Mouse (Mus musculus) liver, embryonic 15.5 days (tissue): ENCODE data around the gene Dnajc15. TPM values are rescaled to one million over a fixed set of nuclear protein-coding genes. Genes with fewer than 3 reads are reported as not detected.
"Not testable (repeated sequence)": the region's sequence is repeated elsewhere in the genome, so short reads cannot be mapped to it uniquely, and the experiment has no call there.

Source experiments
- ATAC-seq: fragments of 200-750 bp; cut with Nextera tagmentation; 2 replicates; pipeline ENCODE4 v1.8.0; 2017; ENCODE audit warnings: moderate number of reproducible peaks, mild to moderate bottlenecking, moderate library complexity; ENCODE audit not compliant: insufficient read depth
- H3K27ac ChIP-seq: fragments of 300-500 bp; sonication (generic); replicated peaks from 2 replicates; pipeline ENCODE4 v1.5.1; 2015; ENCODE audit warnings: mild to moderate bottlenecking, inconsistent platforms
- H3K27me3 ChIP-seq: fragments of 300-500 bp; sonication (generic); 2 replicates; pipeline ENCODE4 v1.6.1; 2015; ENCODE audit warnings: mild to moderate bottlenecking, inconsistent platforms
- H3K36me3 ChIP-seq: fragments of 300-500 bp; sonication (generic); replicated peaks from 2 replicates; pipeline ENCODE4 v1.6.1; 2015; ENCODE audit warnings: moderate library complexity, mild to moderate bottlenecking, inconsistent platforms
- H3K4me1 ChIP-seq: fragments of 300-500 bp; sonication (generic); replicated peaks from 2 replicates; pipeline ENCODE4 v1.6.1; 2015; ENCODE audit warnings: inconsistent platforms
- H3K4me2 ChIP-seq: fragments of 300-500 bp; sonication (generic); 2 replicates; pipeline ENCODE4 v1.6.1; 2015; ENCODE audit warnings: moderate library complexity, mild to moderate bottlenecking, inconsistent platforms
- H3K4me3 ChIP-seq: fragments of 300-500 bp; sonication (generic); replicated peaks from 2 replicates; pipeline ENCODE4 v1.5.1; 2015; ENCODE audit warnings: mild to moderate bottlenecking, inconsistent platforms
- H3K9ac ChIP-seq: fragments of 300-500 bp; sonication (generic); 2 replicates; pipeline ENCODE4 v1.6.1; 2015; ENCODE audit warnings: moderate library complexity, mild to moderate bottlenecking, inconsistent platforms
- H3K9me3 ChIP-seq: fragments of 300-500 bp; sonication (generic); replicated peaks from 2 replicates; pipeline ENCODE4 v1.6.1; 2016; ENCODE audit warnings: inconsistent platforms
- WGBS: fragments of 180-500 bp; shearing (Covaris S2); methylation state at CpG from one replicate; pipeline ENCODE4 v1.1.7; 2015; ENCODE audit warnings: mixed read lengths; ENCODE audit not compliant: insufficient replicate concordance; 5-methylcytosine and 5-hydroxymethylcytosine counted together
- polyA plus RNA-seq: library from polyadenylated mRNA; unstranded; fragments of >200 nt; fragmentation: Nextera tagmentation; extraction: Ambion mirVana; gene quantifications from 2 replicates; pipeline ENCODE4 v1.2.1, GENCODE M21; 2015

Gene Dnajc15
- polyA plus RNA-seq, 1 experiment from 2014 or later = 41.6 TPM

- H3K4me3 ChIP-seq = no peak overlapping the region
- 69% methylated on average over 3 of the region's 3 CpGs for WGBS
- no peak for ATAC-seq
- no peak overlapping the region for H3K9ac ChIP-seq
- H3K4me2 ChIP-seq = no peak overlapping the region
- no peaks in the 10 kb centered on the region for H3K27me3 ChIP-seq
- H3K27ac ChIP-seq = no peak overlapping the region
- H3K4me1 ChIP-seq = no peaks in the 10 kb centered on the region
- no peaks in the 10 kb centered on the region for H3K36me3 ChIP-seq
- H3K9me3 ChIP-seq = no peaks in the 10 kb centered on the region
Measured at GRCm38 (mm10) chr14:77886376-77886775, 11.5 kb upstream of the Dnajc15 start.

- H3K9ac ChIP-seq = no peak overlapping the region
- no peaks in the 10 kb centered on the region for H3K4me1 ChIP-seq
- 53% methylated on average over 6 of the region's 6 CpGs for WGBS
- no peaks in the 10 kb centered on the region for H3K27me3 ChIP-seq
- H3K4me3 ChIP-seq = no peak overlapping the region
- no peaks in the 10 kb centered on the region for H3K36me3 ChIP-seq
- no peak overlapping the region for H3K27ac ChIP-seq
- ATAC-seq = no peak
- no peaks in the 10 kb centered on the region for H3K9me3 ChIP-seq
- H3K4me2 ChIP-seq = no peak overlapping the region
Measured at GRCm38 (mm10) chr14:77882669-77883068, 7.7 kb upstream of the Dnajc15 start.

- Histone ChIP-seq H3K27ac (no peak overlapping the region), H3K4me1 (no peaks in the 10 kb centered on the region), H3K4me2 (no peak overlapping the region), H3K27me3 (no peaks in the 10 kb centered on the region), H3K9ac (no peak overlapping the region), H3K4me3 (no peak overlapping the region), H3K36me3 (no peaks in the 10 kb centered on the region), H3K9me3 (no peaks in the 10 kb centered on the region)
- ATAC-seq = no peak
- WGBS = 68% methylated on average over 1 of the region's 1 CpGs
Measured at GRCm38 (mm10) chr14:77881998-77882397, 7.1 kb upstream of the Dnajc15 start.

- H3K9me3 ChIP-seq, ATAC-seq: not testable (repeated sequence)
- 6% methylated on average over 2 of the region's 2 CpGs for WGBS
Measured at GRCm38 (mm10) chr14:77877876-77878275, 3.0 kb upstream of the Dnajc15 start.

GRCm38 (mm10) chr14:77876199-77876598 is 1.3 kb upstream of the Dnajc15 start:
- Histone ChIP-seq H3K9ac (no peak overlapping the region), H3K4me3 (no peak overlapping the region), H3K9me3 (no peaks in the 10 kb centered on the region), H3K27ac (no peak overlapping the region), H3K36me3 (no peaks in the 10 kb centered on the region), H3K4me1 (peaks cover 6% of the 10 kb centered on the region; the same call in 1 of the 2 replicates), H3K27me3 (no peaks in the 10 kb centered on the region), H3K4me2 (no peak overlapping the region)
- WGBS = 69% methylated on average over 1 of the region's 1 CpGs
- no peak for ATAC-seq

More at GRCm38 (mm10) chr14:77877876-77878275, 3.0 kb upstream of the Dnajc15 start:
- not testable (repeated sequence) for H3K9ac ChIP-seq, H3K4me2 ChIP-seq, H3K36me3 ChIP-seq, H3K27me3 ChIP-seq, H3K27ac ChIP-seq, H3K4me3 ChIP-seq, H3K4me1 ChIP-seq

GRCm38 (mm10) chr14:77871380-77871975 is 3.4 kb downstream of the Dnajc15 start:
- Histone ChIP-seq H3K4me2 (no peak overlapping the region), H3K4me3 (no peak overlapping the region), H3K9me3 (no peaks in the 10 kb centered on the region), H3K36me3 (no peaks in the 10 kb centered on the region), H3K27me3 (no peaks in the 10 kb centered on the region), H3K9ac (no peak overlapping the region), H3K4me1 (peaks cover 6% of the 10 kb centered on the region; the same call in 1 of the 2 replicates), H3K27ac (no peak overlapping the region)
- WGBS = 46% methylated on average over 6 of the region's 6 CpGs
- ATAC-seq = no peak

GRCm38 (mm10) chr14:77870926-77871325 is 4.0 kb downstream of the Dnajc15 start:
- H3K36me3 ChIP-seq = no peaks in the 10 kb centered on the region
- 60% methylated on average over 3 of the region's 3 CpGs for WGBS
- no peaks in the 10 kb centered on the region for H3K27me3 ChIP-seq
- no peak overlapping the region for H3K4me3 ChIP-seq
- H3K4me2 ChIP-seq = no peak overlapping the region
- ATAC-seq = no peak
- no peak overlapping the region for H3K27ac ChIP-seq
- H3K4me1 ChIP-seq = peaks cover 6% of the 10 kb centered on the region; the same call in 1 of the 2 replicates
- no peak overlapping the region for H3K9ac ChIP-seq
- no peaks in the 10 kb centered on the region for H3K9me3 ChIP-seq

GRCm38 (mm10) chr14:77867601-77868000 is 7.3 kb downstream of the Dnajc15 start:
- no peak overlapping the region for H3K4me3 ChIP-seq
- no peaks in the 10 kb centered on the region for H3K9me3 ChIP-seq
- H3K36me3 ChIP-seq = no peaks in the 10 kb centered on the region
- H3K4me2 ChIP-seq = no peak overlapping the region
- H3K9ac ChIP-seq = no peak overlapping the region
- no peaks in the 10 kb centered on the region for H3K4me1 ChIP-seq
- H3K27ac ChIP-seq = no peak overlapping the region
- 64% methylated on average over 5 of the region's 5 CpGs for WGBS
- ATAC-seq = no peak
- no peaks in the 10 kb centered on the region for H3K27me3 ChIP-seq

- no peaks in the 10 kb centered on the region for H3K9me3 ChIP-seq
- H3K4me1 ChIP-seq = peaks cover 4% of the 10 kb centered on the region; the same call in 1 of the 2 replicates
- no peaks in the 10 kb centered on the region for H3K36me3 ChIP-seq
- H3K4me3 ChIP-seq = no peak overlapping the region
- 74% methylated on average over 6 of the region's 6 CpGs for WGBS
- ATAC-seq = no peak
- H3K4me2 ChIP-seq = no peak overlapping the region
- no peak overlapping the region for H3K9ac ChIP-seq
- H3K27me3 ChIP-seq = no peaks in the 10 kb centered on the region
- no peak overlapping the region for H3K27ac ChIP-seq
Measured at GRCm38 (mm10) chr14:77864510-77864909, 10.4 kb downstream of the Dnajc15 start.

GRCm38 (mm10) chr14:77864051-77864450 is 10.9 kb downstream of the Dnajc15 start:
- 58% methylated on average over 3 of the region's 3 CpGs for WGBS
- H3K9ac ChIP-seq = no peak overlapping the region
- H3K27ac ChIP-seq = no peak overlapping the region
- no peaks in the 10 kb centered on the region for H3K27me3 ChIP-seq
- H3K4me2 ChIP-seq = no peak overlapping the region
- no peaks in the 10 kb centered on the region for H3K36me3 ChIP-seq
- peaks cover 4% of the 10 kb centered on the region; the same call in 1 of the 2 replicates for H3K4me1 ChIP-seq
- ATAC-seq = no peak
- no peak overlapping the region for H3K4me3 ChIP-seq
- H3K9me3 ChIP-seq = no peaks in the 10 kb centered on the region

- Histone ChIP-seq H3K9ac (no peak overlapping the region), H3K4me3 (no peak overlapping the region), H3K4me1 (peaks cover 4% of the 10 kb centered on the region; the same call in 1 of the 2 replicates), H3K27ac (no peak overlapping the region), H3K4me2 (no peak overlapping the region), H3K27me3 (no peaks in the 10 kb centered on the region), H3K9me3 (no peaks in the 10 kb centered on the region), H3K36me3 (no peaks in the 10 kb centered on the region)
- 45% methylated on average over 5 of the region's 5 CpGs for WGBS
- no peak for ATAC-seq
Measured at GRCm38 (mm10) chr14:77860841-77861560, 13.9 kb downstream of the Dnajc15 start.
